Mouse (Mus musculus) hindbrain, embryonic 16.5 days (tissue): Measurements from ENCODE around the gene Chst5. TPM values are rescaled to one million over a fixed set of nuclear protein-coding genes. Genes with fewer than 3 reads are reported as not detected.

ENCODE experiments used
- ATAC-seq: fragments of 200-750 bp; cut with Nextera tagmentation; 2 replicates; pipeline ENCODE4 v1.8.0; 2017; ENCODE audit warnings: moderate TSS enrichment, moderate library complexity
- H3K27ac ChIP-seq: fragments of 300-500 bp; sonication (generic); 2 replicates; pipeline ENCODE4 v1.5.1; 2014; ENCODE audit warnings: low read depth, mild to moderate bottlenecking, control low read depth, low read length, moderate library complexity
- H3K27me3 ChIP-seq: fragments of 300-500 bp; sonication (generic); replicated peaks from 2 replicates; pipeline ENCODE4 v1.6.1; 2014; ENCODE audit warnings: low read length; ENCODE audit not compliant: control insufficient read depth, insufficient read depth
- H3K36me3 ChIP-seq: fragments of 300-500 bp; sonication (generic); 2 replicates; pipeline ENCODE4 v1.6.1; 2014; ENCODE audit warnings: mild to moderate bottlenecking, low read length, moderate library complexity, mixed read lengths; ENCODE audit not compliant: control insufficient read depth, insufficient read depth
- H3K4me1 ChIP-seq: fragments of 300-500 bp; sonication (generic); 2 replicates; pipeline ENCODE4 v1.6.1; 2014; ENCODE audit warnings: low read depth, low read length; ENCODE audit not compliant: control insufficient read depth, insufficient read depth
- H3K4me2 ChIP-seq: fragments of 300-500 bp; sonication (generic); 2 replicates; pipeline ENCODE4 v1.6.1; 2014; ENCODE audit warnings: mild to moderate bottlenecking, low read length, control low read depth, moderate library complexity
- H3K4me3 ChIP-seq: fragments of 300-500 bp; sonication (generic); 2 replicates; pipeline ENCODE4 v1.5.1; 2014; ENCODE audit warnings: mild to moderate bottlenecking, low read length, control low read depth, moderate library complexity
- H3K9ac ChIP-seq: fragments of 300-500 bp; sonication (generic); 2 replicates; pipeline ENCODE4 v1.6.1; 2014; ENCODE audit warnings: low read depth, mild to moderate bottlenecking, control low read depth, low read length, moderate library complexity
- H3K9me3 ChIP-seq: fragments of 300-500 bp; sonication (generic); 2 replicates; pipeline ENCODE4 v1.6.1; 2014; ENCODE audit warnings: mild to moderate bottlenecking, low read length, moderate library complexity; ENCODE audit not compliant: control insufficient read depth
- WGBS: fragments of 180-500 bp; shearing (Covaris S2); extraction: QIAGEN DNeasy Blood & Tissue Kit; methylation state at CpG from one replicate; pipeline ENCODE4 v1.1.7; 2014; 5-methylcytosine and 5-hydroxymethylcytosine counted together
- polyA plus RNA-seq: library from polyadenylated mRNA; unstranded; fragments of >200 nt; fragmentation: Nextera tagmentation; extraction: Ambion mirVana; gene quantifications from 2 replicates; pipeline ENCODE4 v1.2.1, GENCODE M21; 2015

The Chst5 gene
- polyA plus RNA-seq, result 4.4 and 4.9 TPM in 2 replicates

- Histone ChIP-seq H3K9ac (peak within 1 kb of the TSS; percentile 75), H3K4me2 (peak within 1 kb of the TSS; percentile 95), H3K9me3 (no peaks in the 10 kb centered on the region), H3K27ac (no peak within 1 kb of the TSS), H3K36me3 (no peaks in the 10 kb centered on the region), H3K4me3 (peak within 1 kb of the TSS; percentile 51), H3K27me3 (no peaks in the 10 kb centered on the region), H3K4me1 (peaks cover 10% of the 10 kb centered on the region)
- ATAC-seq, result no peak
- 4% methylated on average over 46 of the region's 47 CpGs for WGBS
Measured at GRCm38 (mm10) chr8:111909621-111910450, at the start of gene Chst5. Gene Chst5, minus strand, starts transcription at chr8:111910447.

- Histone ChIP-seq H3K9me3 (no peaks in the 10 kb centered on the region), H3K4me1 (no peaks in the 10 kb centered on the region), H3K9ac (no peak overlapping the region), H3K4me2 (no peak overlapping the region), H3K27me3 (no peaks in the 10 kb centered on the region), H3K4me3 (no peak overlapping the region), H3K36me3 (peaks cover 16% of the 10 kb centered on the region), H3K27ac (no peak overlapping the region)
- 97% methylated on average over 2 of the region's 2 CpGs for WGBS
- ATAC-seq, result no peak
Measured at GRCm38 (mm10) chr8:111957231-111957630, 47.0 kb upstream of the Chst5 start.

GRCm38 (mm10) chr8:111955879-111956278 lies 45.6 kb upstream of the Chst5 start:
- Histone ChIP-seq H3K4me2 (no peak overlapping the region), H3K27me3 (no peaks in the 10 kb centered on the region), H3K4me1 (no peaks in the 10 kb centered on the region), H3K9me3 (no peaks in the 10 kb centered on the region), H3K27ac (no peak overlapping the region), H3K36me3 (peaks cover 20% of the 10 kb centered on the region), H3K4me3 (no peak overlapping the region), H3K9ac (no peak overlapping the region)
- no peak for ATAC-seq
- WGBS, result 93% methylated on average over 5 of the region's 5 CpGs

- Histone ChIP-seq H3K9ac (no peak overlapping the region), H3K4me1 (no peaks in the 10 kb centered on the region), H3K36me3 (peaks cover 21% of the 10 kb centered on the region), H3K4me2 (no peak overlapping the region), H3K9me3 (no peaks in the 10 kb centered on the region), H3K27ac (no peak overlapping the region), H3K4me3 (no peak overlapping the region), H3K27me3 (no peaks in the 10 kb centered on the region)
- ATAC-seq, result no peak
- 93% methylated on average over 4 of the region's 4 CpGs for WGBS
Measured at GRCm38 (mm10) chr8:111954844-111955594, 44.8 kb upstream of the Chst5 start.

GRCm38 (mm10) chr8:111951936-111952335 lies 41.7 kb upstream of the Chst5 start:
- H3K4me3 ChIP-seq, result no peak overlapping the region
- H3K27ac ChIP-seq, result no peak overlapping the region
- WGBS, result 91% methylated on average over 5 of the region's 5 CpGs
- no peak overlapping the region for H3K9ac ChIP-seq
- no peaks in the 10 kb centered on the region for H3K27me3 ChIP-seq
- H3K36me3 ChIP-seq, result peaks cover 35% of the 10 kb centered on the region
- no peak overlapping the region for H3K4me2 ChIP-seq
- no peaks in the 10 kb centered on the region for H3K4me1 ChIP-seq
- no peaks in the 10 kb centered on the region for H3K9me3 ChIP-seq
- no peak for ATAC-seq

GRCm38 (mm10) chr8:111951317-111951716 lies 41.1 kb upstream of the Chst5 start:
- H3K36me3 ChIP-seq, result peaks cover 30% of the 10 kb centered on the region
- ATAC-seq, result no peak
- no peaks in the 10 kb centered on the region for H3K9me3 ChIP-seq
- H3K4me2 ChIP-seq, result no peak overlapping the region
- H3K27ac ChIP-seq, result no peak overlapping the region
- H3K27me3 ChIP-seq, result no peaks in the 10 kb centered on the region
- H3K4me3 ChIP-seq, result no peak overlapping the region
- no peak overlapping the region for H3K9ac ChIP-seq
- H3K4me1 ChIP-seq, result no peaks in the 10 kb centered on the region
- 95% methylated on average over 7 of the region's 7 CpGs for WGBS

GRCm38 (mm10) chr8:111950846-111951245 lies 40.6 kb upstream of the Chst5 start:
- H3K36me3 ChIP-seq, result peaks cover 29% of the 10 kb centered on the region
- no peak for ATAC-seq
- no peaks in the 10 kb centered on the region for H3K9me3 ChIP-seq
- no peak overlapping the region for H3K4me2 ChIP-seq
- no peaks in the 10 kb centered on the region for H3K4me1 ChIP-seq
- no peak overlapping the region for H3K4me3 ChIP-seq
- H3K9ac ChIP-seq, result no peak overlapping the region
- WGBS, result 90% methylated on average over 3 of the region's 3 CpGs
- H3K27me3 ChIP-seq, result no peaks in the 10 kb centered on the region
- no peak overlapping the region for H3K27ac ChIP-seq

GRCm38 (mm10) chr8:111947954-111948353 lies 37.7 kb upstream of the Chst5 start:
- Histone ChIP-seq H3K36me3 (peaks cover 37% of the 10 kb centered on the region), H3K4me1 (no peaks in the 10 kb centered on the region)

GRCm38 (mm10) chr8:111947144-111947543 lies 36.9 kb upstream of the Chst5 start:
- no peak overlapping the region for H3K27ac ChIP-seq
- H3K4me2 ChIP-seq, result no peak overlapping the region
- H3K27me3 ChIP-seq, result no peaks in the 10 kb centered on the region
- no peak overlapping the region for H3K9ac ChIP-seq
- H3K4me1 ChIP-seq, result peaks cover 1% of the 10 kb centered on the region
- no peak for ATAC-seq
- 86% methylated on average over 2 of the region's 2 CpGs for WGBS
- peaks cover 37% of the 10 kb centered on the region for H3K36me3 ChIP-seq
- H3K9me3 ChIP-seq, result no peaks in the 10 kb centered on the region
- no peak overlapping the region for H3K4me3 ChIP-seq

More at GRCm38 (mm10) chr8:111947954-111948353, 37.7 kb upstream of the Chst5 start:
- no peak for ATAC-seq
- H3K4me3 ChIP-seq, result no peak overlapping the region
- no peaks in the 10 kb centered on the region for H3K9me3 ChIP-seq
- no peak overlapping the region for H3K9ac ChIP-seq
- WGBS, result 91% methylated on average over 8 of the region's 8 CpGs
- H3K27ac ChIP-seq, result no peak overlapping the region
- H3K27me3 ChIP-seq, result no peaks in the 10 kb centered on the region
- no peak overlapping the region for H3K4me2 ChIP-seq
